Mouse (Mus musculus) mouse embryonic stem cell (cell line): ENCODE measurements around the gene Olfr963.
"Not testable (repeated sequence)": the region's sequence is repeated elsewhere in the genome, so short reads cannot be mapped to it uniquely, and the experiment has no call there.

ENCODE experiments used
- in situ Hi-C, 2 experiments: fragments of 300-500 bp; cut with MboI; formaldehyde crosslinking; loops; 1 replicate in 1 of 2; 3 replicates in 1 of 2; pipeline ENCODE4 v1.14.3; 2019 to 2020; ENCODE audit warnings: low sequenced_read_pairs in 2 of 2, low pct_unique_long_range_greater_than_20kb in 1 of 2, mixed read lengths in 1 of 2; ENCODE audit not compliant: unreplicated experiment in 1 of 2

Gene Olfr963

DNA sequence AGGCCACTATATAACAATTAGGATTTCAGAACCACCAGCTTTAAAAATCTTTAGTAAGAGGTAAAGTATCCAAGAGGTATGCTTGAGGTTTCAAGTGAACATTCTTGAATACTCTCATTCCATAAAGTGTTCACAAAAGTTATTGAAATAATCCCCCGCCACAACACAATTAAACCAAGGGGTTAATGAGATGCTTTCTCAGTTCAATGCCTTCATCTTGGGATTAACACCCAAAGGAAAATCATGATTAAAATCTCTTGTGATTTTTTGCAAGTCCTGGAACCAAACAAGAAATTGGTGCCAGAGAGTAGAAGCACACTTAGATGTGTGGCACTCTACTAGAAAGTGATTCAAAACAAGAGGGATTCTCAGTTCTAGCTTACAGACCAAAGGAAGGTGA is at the start of gene Olfr963:
Gene Olfr963, plus strand, starts transcription at position 301 of the 400 bp plus-strand sequence.
- in situ Hi-C loops = no loop called here

DNA sequence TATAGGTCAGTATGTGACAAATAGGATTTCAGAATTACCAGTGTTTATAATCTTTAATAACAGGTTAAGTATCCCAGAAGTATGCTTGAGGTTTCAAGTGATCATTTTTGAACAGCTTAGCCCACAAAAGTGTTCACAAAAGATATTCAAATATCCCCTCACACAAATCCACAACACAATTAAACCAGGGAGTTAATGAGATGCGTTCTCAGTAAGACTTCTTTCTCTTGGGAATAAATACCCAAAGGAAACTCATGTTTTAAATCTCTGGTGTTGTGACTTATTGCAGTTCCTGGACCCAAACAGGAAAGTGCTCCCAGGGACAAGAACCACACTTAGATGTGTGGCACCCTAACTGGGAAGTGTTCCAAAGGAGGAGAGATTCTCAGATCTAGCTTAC is 45.9 kb upstream of the Olfr963 start, which contains the start of gene Olfr960:
Gene Olfr960, plus strand, starts transcription at position 301 of the 400 bp plus-strand sequence.
- in situ Hi-C loops = no loop called here

DNA sequence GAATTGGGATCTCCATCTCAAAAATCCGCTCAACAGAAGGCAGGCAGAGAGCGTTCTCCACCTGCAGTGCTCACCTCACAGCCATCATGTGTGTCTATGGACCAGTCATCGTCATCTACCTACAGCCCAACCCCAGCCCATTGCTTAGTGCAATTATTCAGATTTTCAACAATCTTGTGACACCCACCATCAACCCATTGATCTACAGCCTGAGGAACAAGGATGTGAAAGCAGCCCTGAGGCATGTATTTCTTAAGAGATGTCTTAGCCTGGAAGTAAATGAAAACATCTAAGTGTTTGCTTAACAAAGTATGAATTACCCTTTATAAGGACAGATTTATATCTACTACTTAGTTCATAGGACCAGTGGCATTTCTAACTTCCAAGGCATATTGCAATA is 43.2 kb upstream of the Olfr963 start:
- in situ Hi-C loops = no loop called here

GRCm38 (mm10) chr9:39624711-39625110 is 42.3 kb upstream of the Olfr963 start:
- in situ Hi-C loops = no loop called here

- in situ Hi-C loops = no loop called here
Measured at GRCm38 (mm10) chr9:39629069-39629468, 37.9 kb upstream of the Olfr963 start.

- in situ Hi-C loops = no loop called here
Measured at GRCm38 (mm10) chr9:39633913-39634594, 33.0 kb upstream of the Olfr963 start.

DNA sequence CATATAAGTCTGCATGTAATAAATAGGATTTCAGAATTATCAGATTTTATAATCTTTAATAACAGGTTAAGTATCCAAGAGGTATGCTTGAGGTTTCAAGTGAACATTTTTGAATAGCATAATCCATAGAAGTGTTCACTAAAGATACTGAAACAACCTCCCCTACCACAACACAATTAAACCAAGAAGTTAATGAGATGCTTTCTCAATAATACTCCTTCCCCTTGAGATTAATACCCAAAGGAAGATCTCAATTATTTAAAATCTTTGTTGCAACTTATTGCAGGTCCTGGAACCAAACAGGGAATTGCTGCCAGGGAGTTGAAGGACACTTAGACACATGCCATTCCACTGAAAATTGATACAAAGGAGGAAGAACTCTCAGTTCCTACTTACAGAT is 22.2 kb upstream of the Olfr963 start, which contains the start of gene Olfr961:
Gene Olfr961, plus strand, starts transcription at position 301 of the 400 bp plus-strand sequence.
- in situ Hi-C loops = no loop called here

GRCm38 (mm10) chr9:39647382-39647781 is 19.6 kb upstream of the Olfr963 start:
- in situ Hi-C loops = no loop called here

- in situ Hi-C loops = no loop called here
Measured at GRCm38 (mm10) chr9:39654756-39655396, 12.1 kb upstream of the Olfr963 start.

- in situ Hi-C loops = no loop called here
Measured at GRCm38 (mm10) chr9:39669723-39670122, 2.7 kb downstream of the Olfr963 start.

DNA sequence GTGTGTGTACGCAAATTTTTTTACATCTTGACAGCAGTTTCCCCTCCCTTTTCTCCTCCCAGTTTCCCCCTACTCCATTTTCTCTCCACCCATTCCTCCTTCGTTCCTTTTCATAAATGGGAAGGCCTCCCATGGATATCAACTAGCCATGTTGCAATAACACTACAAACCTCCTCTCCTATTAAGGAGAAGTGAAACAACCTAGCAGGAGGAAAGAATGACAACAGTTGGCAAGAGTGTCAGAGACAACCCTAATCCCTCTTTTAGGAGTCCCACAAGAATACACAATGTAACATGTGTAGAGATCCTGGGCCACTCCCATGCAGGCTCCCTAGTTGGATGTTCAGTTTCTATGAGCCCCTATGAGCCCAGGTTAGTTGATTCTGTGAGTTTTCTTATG is 7.8 kb downstream of the Olfr963 start:
- in situ Hi-C loops = no loop called here

GRCm38 (mm10) chr9:39678557-39678956 is 11.6 kb downstream of the Olfr963 start:
- in situ Hi-C loops = no loop called here

DNA sequence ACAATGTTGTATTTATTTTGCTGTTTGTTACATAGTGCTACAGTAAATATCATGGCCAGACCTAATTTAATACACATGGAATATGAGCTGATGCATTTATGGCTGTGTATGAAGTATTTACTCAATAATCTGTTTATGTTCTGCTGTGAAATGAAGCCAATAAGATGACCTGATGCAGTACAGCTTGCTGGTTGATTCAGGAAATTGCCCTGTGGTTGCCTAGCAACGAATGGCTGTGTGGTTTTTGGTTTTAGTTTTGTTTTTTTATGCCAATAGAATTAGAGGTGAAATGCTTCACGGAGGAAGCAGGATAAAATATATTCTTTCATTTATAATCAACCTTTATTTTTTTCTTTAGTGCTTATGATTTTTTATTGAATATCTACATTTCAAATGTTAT is 12.3 kb downstream of the Olfr963 start:
- in situ Hi-C loops = no loop called here

DNA sequence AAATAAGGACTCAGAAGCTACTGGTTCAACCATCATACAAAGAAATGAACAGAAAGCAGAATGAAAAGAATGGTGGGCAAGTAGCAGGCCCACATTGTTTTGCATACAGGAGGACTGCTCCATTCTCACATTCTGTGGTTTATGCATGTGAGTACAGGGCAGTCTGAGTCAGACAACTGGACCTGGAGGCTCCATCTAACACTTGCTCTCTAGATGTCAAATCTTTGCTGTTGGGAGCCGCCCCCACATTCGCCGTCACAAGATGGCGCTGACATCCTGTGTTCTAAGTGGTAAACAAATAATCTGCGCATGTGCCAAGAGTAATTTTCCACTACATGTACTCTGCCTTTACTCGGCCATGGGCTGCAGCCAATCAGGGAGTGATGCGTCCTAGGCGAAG is 34.1 kb downstream of the Olfr963 start:
- in situ Hi-C loops = not testable (repeated sequence)

DNA sequence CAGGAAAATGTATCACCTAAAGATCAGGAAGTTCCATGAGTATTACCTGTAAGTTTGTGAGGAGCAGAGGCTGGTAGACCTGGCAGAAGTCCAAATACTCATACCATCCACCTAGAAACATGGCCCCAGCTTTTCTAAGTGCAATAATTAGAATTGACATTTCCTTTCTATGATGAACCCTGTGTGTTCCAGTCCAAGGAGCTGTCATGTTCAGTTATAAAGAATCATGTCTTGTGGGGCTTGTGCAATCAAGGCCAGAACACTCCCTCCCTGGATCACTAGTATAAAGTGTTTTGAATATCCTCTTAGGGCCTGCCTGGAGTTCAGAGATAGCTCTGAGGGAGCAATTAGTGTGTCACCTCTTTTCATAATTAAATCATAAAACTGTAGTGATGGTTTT is 40.0 kb downstream of the Olfr963 start, which contains the start of gene Olfr149:
Gene Olfr149, minus strand, starts transcription at position 101 of the 400 bp plus-strand sequence.
- in situ Hi-C loops = no loop called here

GRCm38 (mm10) chr9:39708958-39709357 is 42.0 kb downstream of the Olfr963 start:
- in situ Hi-C loops = no loop called here

DNA sequence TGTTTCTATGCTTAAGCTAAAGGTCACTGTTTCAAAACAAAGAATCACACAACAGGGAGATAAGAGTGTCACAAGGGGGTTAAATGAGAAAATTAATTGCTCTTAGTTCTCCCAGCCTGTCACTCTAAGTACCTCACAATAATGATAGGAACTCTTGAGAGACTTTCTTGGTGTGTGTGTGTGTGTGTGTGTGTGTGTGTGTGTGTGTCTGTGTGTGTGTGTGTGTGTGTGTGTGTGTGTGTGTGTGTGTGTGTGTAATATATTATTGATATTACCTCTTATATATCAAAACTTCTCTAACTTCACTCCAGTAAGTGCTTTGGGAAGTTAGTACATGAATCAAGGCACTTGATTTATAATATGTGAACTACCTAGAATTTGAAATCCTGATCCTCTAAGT is 44.0 kb downstream of the Olfr963 start, which contains the start of gene Olfr965:
Gene Olfr965, plus strand, starts transcription at position 301 of the 400 bp plus-strand sequence.
- in situ Hi-C loops = no loop called here
